Mouse (Mus musculus): ENCODE data around the gene Gm8947. TPM values are rescaled to one million over a fixed set of nuclear protein-coding genes. Genes with fewer than 3 reads are reported as not detected.
"Not testable (repeated sequence)": the region's sequence is repeated elsewhere in the genome, so short reads cannot be mapped to it uniquely, and the experiment has no call there.

The Gm8947 gene
- total and polyA plus RNA-seq, 2 experiments from 2014 or later, result 0.10 TPM; not detected in 1

GRCm38 (mm10) chr1:151208944-151209343, 16.8 kb downstream of the Gm8947 start:
- DNase-seq (ENCODE audit: low spot score); H3K4me2 ChIP-seq (ENCODE audit: low read depth, low read length); H3K36me3 ChIP-seq (replicated peaks; ENCODE audit: control insufficient read depth, insufficient read depth, low read length); H3K9me3 ChIP-seq (replicated peaks; ENCODE audit: control insufficient read depth, low read length); H3K9ac ChIP-seq (replicated peaks; ENCODE audit: low read depth, low read length); H3K27me3 ChIP-seq (ENCODE audit: control insufficient read depth, insufficient read depth, low read length); ATAC-seq (ENCODE audit: insufficient read depth, low read depth); H3K4me3 ChIP-seq (ENCODE audit: low read depth, low read length); H3K4me1 ChIP-seq (ENCODE audit: control insufficient read depth, insufficient read depth); H3K27ac ChIP-seq (ENCODE audit: low read depth): not testable (repeated sequence)

GRCm38 (mm10) chr1:151209824-151210355, 17.7 kb downstream of the Gm8947 start, which contains the start of gene Gm47996:
Gm47996 (plus strand) TSS chr1:151210131.
- not testable (repeated sequence) for H3K9me3 ChIP-seq (replicated peaks; ENCODE audit: control insufficient read depth, low read length); H3K9ac ChIP-seq (replicated peaks; ENCODE audit: low read depth, low read length); H3K36me3 ChIP-seq (replicated peaks; ENCODE audit: control insufficient read depth, insufficient read depth, low read length); H3K4me3 ChIP-seq (ENCODE audit: low read depth, low read length); ATAC-seq (ENCODE audit: insufficient read depth, low read depth); H3K27me3 ChIP-seq (ENCODE audit: control insufficient read depth, insufficient read depth, low read length); DNase-seq (ENCODE audit: low spot score); H3K4me1 ChIP-seq (ENCODE audit: control insufficient read depth, insufficient read depth); H3K4me2 ChIP-seq (ENCODE audit: low read depth, low read length); H3K27ac ChIP-seq (ENCODE audit: low read depth)
- WGBS, result 79% methylated on average over 4 of the region's 8 CpGs

- not testable (repeated sequence) for H3K4me3 ChIP-seq (ENCODE audit: low read depth, low read length); H3K4me2 ChIP-seq (ENCODE audit: low read depth, low read length); H3K27ac ChIP-seq (ENCODE audit: low read depth); H3K36me3 ChIP-seq (replicated peaks; ENCODE audit: control insufficient read depth, insufficient read depth, low read length); DNase-seq (ENCODE audit: low spot score); H3K27me3 ChIP-seq (ENCODE audit: control insufficient read depth, insufficient read depth, low read length); ATAC-seq (ENCODE audit: insufficient read depth, low read depth); H3K4me1 ChIP-seq (ENCODE audit: control insufficient read depth, insufficient read depth); H3K9me3 ChIP-seq (replicated peaks; ENCODE audit: control insufficient read depth, low read length); H3K9ac ChIP-seq (replicated peaks; ENCODE audit: low read depth, low read length)
- WGBS, result 62% methylated on average over 4 of the region's 5 CpGs
Measured at GRCm38 (mm10) chr1:151211666-151212065, 19.5 kb downstream of the Gm8947 start.

GRCm38 (mm10) chr1:151214862-151215261, 22.7 kb downstream of the Gm8947 start:
- no peak overlapping the region for H3K4me2 ChIP-seq (ENCODE audit: low read depth, low read length)
- H3K27me3 ChIP-seq (ENCODE audit: control insufficient read depth, insufficient read depth, low read length), result no peaks in the 10 kb centered on the region
- no peak for DNase-seq (ENCODE audit: low spot score)
- no peak overlapping the region for H3K9ac ChIP-seq (replicated peaks; ENCODE audit: low read depth, low read length)
- WGBS, result 78% methylated on average over 2 of the region's 2 CpGs
- H3K4me1 ChIP-seq (ENCODE audit: control insufficient read depth, insufficient read depth), result no peaks in the 10 kb centered on the region
- no peak overlapping the region for H3K27ac ChIP-seq (ENCODE audit: low read depth)
- H3K4me3 ChIP-seq (ENCODE audit: low read depth, low read length), result no peak overlapping the region
- ATAC-seq (ENCODE audit: insufficient read depth, low read depth), result no peak
- H3K9me3 ChIP-seq (replicated peaks; ENCODE audit: control insufficient read depth, low read length), result no peaks in the 10 kb centered on the region
- no peak for TF ChIP-seq EP300 (IDR thresholded peaks at IDR 0.05; ENCODE audit: low read depth)
- no peaks in the 10 kb centered on the region for H3K36me3 ChIP-seq (replicated peaks; ENCODE audit: control insufficient read depth, insufficient read depth, low read length)

GRCm38 (mm10) chr1:151215985-151216384, 23.8 kb downstream of the Gm8947 start:
- WGBS, result 88% methylated on average over 1 of the region's 1 CpGs
- DNase-seq (ENCODE audit: low spot score) (no peak), ATAC-seq (ENCODE audit: insufficient read depth, low read depth) (no peak)

GRCm38 (mm10) chr1:151216417-151216816, 24.2 kb downstream of the Gm8947 start:
- Histone ChIP-seq H3K9ac (replicated peaks; ENCODE audit: low read depth, low read length) (no peak overlapping the region), H3K27ac (ENCODE audit: low read depth) (no peak overlapping the region), H3K4me2 (ENCODE audit: low read depth, low read length) (no peak overlapping the region), H3K4me1 (ENCODE audit: control insufficient read depth, insufficient read depth) (no peaks in the 10 kb centered on the region), H3K9me3 (replicated peaks; ENCODE audit: control insufficient read depth, low read length) (no peaks in the 10 kb centered on the region), H3K4me3 (ENCODE audit: low read depth, low read length) (no peak overlapping the region), H3K36me3 (replicated peaks; ENCODE audit: control insufficient read depth, insufficient read depth, low read length) (no peaks in the 10 kb centered on the region), H3K27me3 (ENCODE audit: control insufficient read depth, insufficient read depth, low read length) (no peaks in the 10 kb centered on the region)
- ATAC-seq (ENCODE audit: insufficient read depth, low read depth) (no peak), DNase-seq (ENCODE audit: low spot score) (no peak)
- TF ChIP-seq EP300 (IDR thresholded peaks at IDR 0.05; ENCODE audit: low read depth) (no peak), CTCF (IDR thresholded peaks at IDR 0.05; ENCODE audit: low read depth) (no peak)
- 74% methylated on average over 3 of the region's 3 CpGs for WGBS

More at GRCm38 (mm10) chr1:151215985-151216384, 23.8 kb downstream of the Gm8947 start:
- Histone ChIP-seq H3K4me2 (ENCODE audit: low read depth, low read length) (no peak overlapping the region), H3K27ac (ENCODE audit: low read depth) (no peak overlapping the region), H3K9ac (replicated peaks; ENCODE audit: low read depth, low read length) (no peak overlapping the region), H3K4me3 (ENCODE audit: low read depth, low read length) (no peak overlapping the region), H3K27me3 (ENCODE audit: control insufficient read depth, insufficient read depth, low read length) (no peaks in the 10 kb centered on the region), H3K4me1 (ENCODE audit: control insufficient read depth, insufficient read depth) (no peaks in the 10 kb centered on the region), H3K36me3 (replicated peaks; ENCODE audit: control insufficient read depth, insufficient read depth, low read length) (no peaks in the 10 kb centered on the region), H3K9me3 (replicated peaks; ENCODE audit: control insufficient read depth, low read length) (no peaks in the 10 kb centered on the region)
- no peak for TF ChIP-seq EP300 (IDR thresholded peaks at IDR 0.05; ENCODE audit: low read depth)
- TF ChIP-seq CTCF (IDR thresholded peaks at IDR 0.05; ENCODE audit: low read depth), result no peak

Data from heart, postnatal 0 days (tissue).